ENCODE assay signal across 21 mouse cellular contexts in genomic region chr10:86060267-86060666, GRCm38 (mm10). TPM values are rescaled to one million over a fixed set of nuclear protein-coding genes. Genes with fewer than 3 reads are reported as not detected.
A peak's percentile ranks its signal among the peaks of the same experiment; 100 is the strongest.
DNase-seq lines count a peak whose midpoint lies in the region; TF ChIP-seq lines count a peak whose summit lies in the region.
"Had no signal": no experiment of that assay in that cellular context is flagged by ENCODE, and none has a peak within 500 bp of the region (broad histone marks: within the 10 kb centered on the region; RNA-seq: fewer than 3 reads in every experiment).

No protein-coding gene starts in this region.

- peak; percentile 49 for DNase-seq in heart, adult 11 months
- DNase-seq in heart, postnatal 36 days: no peak
- no peak for DNase-seq in layer of hippocampus, adult 2 months (ENCODE audit: low spot score in 2 of 2)
- DNase-seq in layer of hippocampus, postnatal 36 days: no peak
- DNase-seq in brain, adult 2 months (ENCODE audit: low read depth, low spot score): peak; percentile 43
- no peak for DNase-seq in cerebellum, postnatal 14 days
- DNase-seq in left cerebral cortex, adult 8-10 months (ENCODE audit: low spot score in 2 of 2): no peak
- DNase-seq: adrenal gland, postnatal 14 days; cerebellum, adult 18-20 months; cerebellum, adult 9-11 months; forebrain, postnatal 0 days; gastrocnemius, adult 2 months; gastrocnemius, postnatal 36 days; heart, adult 2 months had no signal

- TF ChIP-seq CTCF in layer of hippocampus, adult 2 months (conservative IDR thresholded peaks at IDR 0.05): no peak

- intact Hi-C loops in heart, postnatal 36 days (cut with DNase I): no loop called here

- no peak overlapping the region for H3K4me3 ChIP-seq in layer of hippocampus, adult 2 months
- H3K4me3 ChIP-seq: embryonic facial prominence, embryonic 10.5 days; forebrain, embryonic 13.5 days; gastrocnemius, adult 2 months; heart, adult 2 months; heart, embryonic 15.5 days; hindbrain, embryonic 12.5 days had no signal

- H3K27ac ChIP-seq in layer of hippocampus, adult 2 months: peak overlapping the region; percentile 19; the same call in 1 of the 2 replicates
- H3K27ac ChIP-seq: embryonic facial prominence, embryonic 10.5 days; forebrain, embryonic 13.5 days; gastrocnemius, adult 2 months; heart, adult 2 months; heart, embryonic 15.5 days; hindbrain, embryonic 12.5 days; hindbrain, postnatal 0 days had no signal

RNA-seq across cellular contexts. Expression of gene Fbxo7, which starts 38.5 kb away (rescaled TPM):
- total RNA-seq in heart, postnatal 36 days (2021): 10 to 100 TPM; 13.9 to 17.7 TPM
- total RNA-seq in layer of hippocampus, adult 2 months (2021): 10 to 100 TPM; 23.5 to 25.3 TPM
- total RNA-seq in layer of hippocampus, postnatal 36 days (2021): 10 to 100 TPM; 22.2 to 24.8 TPM
- total RNA-seq in left cerebral cortex, adult 8-10 months (2022): 10 to 100 TPM; 30.6 to 36.2 (median 33.5) TPM

RNA-seq across cellular contexts. Expression of gene Bpifc, which starts 48.6 kb away (rescaled TPM):
- not detected for total RNA-seq in heart, postnatal 36 days (2021)
- not detected for total RNA-seq in layer of hippocampus, adult 2 months (2021)
- total RNA-seq in layer of hippocampus, postnatal 36 days (2021): under 1 TPM in 1 of 2 experiments, not detected in 1; 0.12 TPM
- total RNA-seq in left cerebral cortex, adult 8-10 months (2022): under 1 TPM; 0.11 to 0.39 (median 0.20) TPM
- total RNA-seq: G1E; gastrocnemius, adult 2 months; gastrocnemius, postnatal 36 days; heart, adult 2 months; heart, postnatal 25 days; hindbrain, postnatal 0 days had no signal

Comparison
In these comparisons a context has a peak if more than half of its experiments do, and no peak if none do; other contexts are left out.
1. DNase-seq: peak in heart, adult 11 months (single experiment) and brain, adult 2 months (single experiment); none in heart, postnatal 36 days (0 of 2), layer of hippocampus, adult 2 months (0 of 2), layer of hippocampus, postnatal 36 days (0 of 2), cerebellum, postnatal 14 days (0 of 2) and left cerebral cortex, adult 8-10 months (0 of 2).